Mouse (Mus musculus) erythroblast, embryonic 14.5 days (primary cell): Measurements from ENCODE around the gene Cdk14. TPM values are rescaled to one million over a fixed set of nuclear protein-coding genes. Genes with fewer than 3 reads are reported as not detected.

ENCODE experiments used
- H3K27me3 ChIP-seq: 2 replicates; pipeline ENCODE4 v1.6.1; 2012; ENCODE audit warnings: inconsistent platforms; ENCODE audit not compliant: control insufficient read depth
- H3K36me3 ChIP-seq: 2 replicates; pipeline ENCODE4 v1.6.1; 2012; ENCODE audit warnings: mild to moderate bottlenecking, inconsistent platforms; ENCODE audit not compliant: control insufficient read depth
- H3K4me1 ChIP-seq: 2 replicates; pipeline ENCODE4 v1.6.1; 2012; ENCODE audit warnings: inconsistent platforms; ENCODE audit not compliant: control insufficient read depth
- H3K4me3 ChIP-seq: replicated peaks from 2 replicates; pipeline ENCODE3; 2012; ENCODE audit warnings: moderate library complexity, mild to moderate bottlenecking, inconsistent platforms
- H3K9me3 ChIP-seq: 2 replicates; pipeline ENCODE4 v1.6.1; 2012; ENCODE audit warnings: low read length, inconsistent platforms, mixed read lengths; ENCODE audit not compliant: control insufficient read depth
- GATA1 ChIP-seq: IDR thresholded peaks from 2 replicates; pipeline ENCODE4 v1.6.1; 2012; ENCODE audit warnings: low read length, inconsistent platforms, mixed read lengths
- TAL1 ChIP-seq: IDR thresholded peaks from 3 replicates; pipeline ENCODE4 v1.6.1; 2012; ENCODE audit warnings: low read length, inconsistent platforms, mixed read lengths
- polyA plus RNA-seq: library from polyadenylated mRNA; stranded (reverse); fragments of >175 nt; gene quantifications from 2 replicates; pipeline ENCODE4 v1.2.3, GENCODE M21; 2012

Cdk14 gene
- polyA plus RNA-seq, 1 experiment, result not detected

DNA sequence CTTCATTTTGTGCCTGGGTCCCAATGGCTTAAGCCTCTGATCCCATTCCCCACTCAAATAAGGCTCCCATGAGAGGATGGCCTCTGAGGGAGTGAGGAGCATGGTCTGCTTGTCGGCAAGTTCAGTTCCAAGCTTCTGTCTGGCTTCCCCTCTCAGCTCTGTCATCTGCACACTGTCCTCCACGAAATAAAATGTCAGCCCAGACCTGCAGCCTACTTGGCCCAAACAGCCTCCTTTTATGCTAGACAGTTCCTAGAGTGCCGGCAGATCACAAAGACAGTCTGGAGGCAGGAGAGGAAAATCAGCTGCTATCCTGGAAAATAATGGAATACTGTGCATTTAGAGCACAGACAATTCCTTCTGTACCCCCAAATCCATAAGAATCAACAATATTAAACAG, 541.2 kb downstream of the Cdk14 start:
- TF ChIP-seq TAL1, result no peak
- no peak for TF ChIP-seq GATA1
- Histone ChIP-seq H3K27me3 (no peaks in the 10 kb centered on the region), H3K4me1 (no peaks in the 10 kb centered on the region), H3K9me3 (no peaks in the 10 kb centered on the region), H3K36me3 (no peaks in the 10 kb centered on the region), H3K4me3 (no peak overlapping the region)

DNA sequence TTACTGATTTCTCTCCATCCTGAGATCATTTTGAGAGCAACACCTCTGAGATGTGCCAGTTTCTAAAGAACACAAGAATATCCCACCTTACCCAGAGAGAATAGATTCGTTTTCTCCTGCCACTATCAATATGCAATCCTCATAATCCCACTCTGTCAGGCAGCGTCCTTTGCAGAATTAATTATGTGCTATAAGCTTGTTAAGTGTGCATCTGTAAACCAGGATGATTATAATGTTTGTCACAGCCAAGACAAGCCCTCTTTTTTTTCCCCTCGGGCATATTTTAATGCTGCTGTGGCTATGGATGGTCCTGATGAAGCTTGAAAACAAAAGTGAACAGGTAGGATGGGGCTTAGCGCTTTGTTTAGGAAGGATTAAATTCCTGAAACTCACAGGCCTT, 542.5 kb downstream of the Cdk14 start:
- TF ChIP-seq TAL1, result no peak
- TF ChIP-seq GATA1, result no peak
- no peak overlapping the region for H3K4me3 ChIP-seq
- H3K27me3 ChIP-seq, result no peaks in the 10 kb centered on the region
- H3K36me3 ChIP-seq, result no peaks in the 10 kb centered on the region
- no peaks in the 10 kb centered on the region for H3K4me1 ChIP-seq
- no peaks in the 10 kb centered on the region for H3K9me3 ChIP-seq

DNA sequence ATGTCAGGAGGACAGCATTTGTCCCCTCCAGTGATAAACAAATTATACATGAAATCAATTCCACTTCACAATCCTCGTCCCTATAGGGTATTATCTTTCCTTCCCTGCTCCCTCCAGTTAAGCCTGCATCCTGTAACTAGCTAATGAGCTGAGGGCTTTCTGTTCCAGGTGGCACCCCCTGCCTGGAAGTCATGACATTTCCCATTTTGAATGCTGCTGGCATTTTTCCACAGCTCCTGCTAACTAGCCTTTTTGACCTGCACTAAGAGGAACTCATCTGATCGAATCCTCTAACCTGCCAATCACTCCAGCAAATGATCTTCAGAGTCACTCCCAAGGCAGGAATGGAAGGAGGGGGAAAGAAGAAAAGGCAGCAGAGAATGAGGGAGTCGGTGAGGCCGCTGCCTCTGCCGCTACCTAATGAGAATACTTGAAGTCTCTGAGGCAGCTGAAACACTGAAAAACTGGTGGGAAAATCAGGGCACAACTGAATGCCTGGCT, 542.9 kb downstream of the Cdk14 start:
- Histone ChIP-seq H3K27me3 (no peaks in the 10 kb centered on the region), H3K4me1 (no peaks in the 10 kb centered on the region), H3K4me3 (no peak overlapping the region), H3K9me3 (no peaks in the 10 kb centered on the region), H3K36me3 (no peaks in the 10 kb centered on the region)
- TF ChIP-seq GATA1, result no peak
- no peak for TF ChIP-seq TAL1

DNA sequence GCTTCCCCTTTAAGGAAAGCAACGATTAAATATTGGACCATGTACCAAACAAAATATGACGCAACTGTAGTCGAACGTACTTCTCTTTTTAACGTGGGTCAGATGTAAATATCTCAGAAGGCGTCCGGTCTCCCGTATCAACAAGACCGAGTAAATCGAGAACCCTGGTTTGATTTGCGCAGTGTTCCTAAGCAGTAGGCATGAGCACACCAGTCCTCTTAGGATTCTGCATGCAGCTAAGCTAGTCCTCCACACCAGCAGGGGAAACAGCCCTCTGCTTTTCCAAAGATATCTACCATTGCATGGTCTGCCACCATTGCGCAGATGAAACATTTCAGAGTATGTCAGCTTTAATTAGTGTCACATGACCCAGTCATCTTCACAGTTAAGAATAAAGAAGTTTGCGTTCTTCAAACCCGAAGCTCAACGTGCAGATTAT, 543.4 kb downstream of the Cdk14 start:
- no peaks in the 10 kb centered on the region for H3K9me3 ChIP-seq

DNA sequence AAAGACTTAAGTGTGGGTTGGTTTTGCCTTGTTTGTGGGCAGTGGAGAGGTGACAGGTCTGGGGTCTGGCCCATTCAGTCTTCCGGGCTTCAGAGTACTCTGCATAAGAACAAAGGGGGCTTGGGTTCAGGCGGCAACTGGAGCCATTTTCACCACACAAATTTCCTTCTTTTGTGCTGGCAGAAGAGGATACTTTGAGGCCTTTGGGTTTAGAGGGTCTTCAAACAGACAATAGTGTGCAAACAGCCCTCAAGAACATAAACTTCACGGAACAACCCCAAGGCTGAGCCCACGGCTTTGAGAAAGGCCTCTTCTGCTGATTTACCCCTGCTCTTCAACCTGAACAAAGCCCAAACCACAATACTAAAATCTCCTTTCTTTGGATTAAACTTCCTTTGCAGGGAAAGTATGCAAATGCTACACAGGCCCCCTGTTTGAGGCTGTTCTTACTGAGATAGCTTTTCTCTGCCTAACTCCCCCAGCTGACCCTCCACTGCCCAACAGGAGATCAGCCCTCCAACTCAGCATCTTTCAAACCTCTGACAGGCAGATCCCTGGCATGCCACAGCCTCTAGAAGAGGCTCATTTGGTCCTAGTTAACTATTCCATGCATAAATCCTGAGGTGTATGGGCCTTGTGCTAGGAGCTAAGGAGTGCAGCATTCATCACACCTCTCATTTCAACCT, 549.9 kb downstream of the Cdk14 start:
- no peaks in the 10 kb centered on the region for H3K36me3 ChIP-seq
- no peaks in the 10 kb centered on the region for H3K4me1 ChIP-seq
- no peaks in the 10 kb centered on the region for H3K9me3 ChIP-seq
- no peak overlapping the region for H3K4me3 ChIP-seq
- H3K27me3 ChIP-seq, result no peaks in the 10 kb centered on the region
- TF ChIP-seq TAL1 (no peak), GATA1 (no peak)

More for the DNA sequence above, 543.4 kb downstream of the Cdk14 start:
- no peak for TF ChIP-seq GATA1
- Histone ChIP-seq H3K4me3 (no peak overlapping the region), H3K36me3 (no peaks in the 10 kb centered on the region), H3K4me1 (no peaks in the 10 kb centered on the region), H3K27me3 (no peaks in the 10 kb centered on the region)

DNA sequence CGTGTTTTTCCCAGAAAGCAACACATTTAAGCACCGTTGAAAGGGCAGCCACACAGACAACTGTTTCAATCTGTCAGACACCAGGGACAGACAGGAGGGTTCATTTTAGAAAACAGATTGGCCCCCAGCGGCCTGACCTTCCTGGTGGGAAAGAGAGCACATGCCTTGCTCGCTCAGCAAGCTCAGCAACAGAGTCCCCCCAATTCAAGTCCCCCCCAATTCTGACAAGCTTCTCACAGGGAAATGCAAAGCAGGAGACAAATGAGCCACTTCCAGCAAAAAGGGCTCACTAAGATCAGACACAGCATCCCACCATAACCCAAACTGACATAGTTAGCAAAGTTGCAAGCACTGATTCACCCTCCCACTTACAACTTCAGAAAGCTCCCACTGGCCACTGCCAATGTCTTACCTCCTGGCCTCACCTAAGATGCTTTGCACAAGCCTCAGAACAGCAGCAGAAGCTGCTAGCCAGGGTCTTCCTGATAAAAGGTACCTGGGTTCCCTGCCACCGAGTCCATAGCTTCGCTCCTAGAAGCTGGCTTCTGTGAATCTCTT, 551.5 kb downstream of the Cdk14 start:
- Histone ChIP-seq H3K4me1 (no peaks in the 10 kb centered on the region), H3K27me3 (no peaks in the 10 kb centered on the region), H3K9me3 (no peaks in the 10 kb centered on the region), H3K36me3 (no peaks in the 10 kb centered on the region), H3K4me3 (no peak overlapping the region)
- TF ChIP-seq GATA1 (no peak), TAL1 (no peak)

DNA sequence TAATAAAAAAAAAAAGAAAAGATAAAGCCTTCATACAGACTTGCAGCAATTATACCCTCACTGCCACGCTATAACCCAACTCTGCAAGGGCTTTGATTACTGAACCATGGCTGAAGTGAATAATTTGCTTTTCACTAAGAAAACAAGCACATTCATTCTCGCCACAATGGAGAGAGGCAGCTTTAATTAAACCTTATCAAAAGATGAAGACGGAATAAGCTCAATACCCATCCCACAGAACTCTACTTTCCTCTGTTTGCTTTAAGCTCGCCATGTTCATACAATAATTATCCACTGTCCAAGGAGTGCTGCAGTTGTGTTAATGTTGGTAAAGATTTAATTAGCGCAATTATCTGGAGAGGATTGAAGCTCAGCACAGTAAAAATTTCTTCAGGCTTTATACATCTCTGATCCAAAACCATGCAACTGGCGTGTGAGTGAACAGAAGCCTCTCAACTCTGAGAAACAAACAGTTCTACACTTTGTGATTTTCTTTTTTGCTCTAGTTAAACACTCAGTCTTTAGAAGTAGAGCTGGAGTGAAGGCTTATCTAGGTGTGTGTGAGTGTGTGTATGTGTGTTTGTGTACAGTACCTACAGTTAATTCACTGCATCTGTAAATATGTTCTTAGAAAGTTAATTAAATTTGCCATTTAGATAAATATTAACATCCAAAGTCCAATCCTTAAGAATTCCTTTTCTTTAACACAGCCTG, 552.1 kb downstream of the Cdk14 start:
- Histone ChIP-seq H3K27me3 (no peaks in the 10 kb centered on the region), H3K4me3 (no peak overlapping the region), H3K4me1 (no peaks in the 10 kb centered on the region), H3K9me3 (no peaks in the 10 kb centered on the region), H3K36me3 (no peaks in the 10 kb centered on the region)
- TF ChIP-seq TAL1 (no peak), GATA1 (no peak)

DNA sequence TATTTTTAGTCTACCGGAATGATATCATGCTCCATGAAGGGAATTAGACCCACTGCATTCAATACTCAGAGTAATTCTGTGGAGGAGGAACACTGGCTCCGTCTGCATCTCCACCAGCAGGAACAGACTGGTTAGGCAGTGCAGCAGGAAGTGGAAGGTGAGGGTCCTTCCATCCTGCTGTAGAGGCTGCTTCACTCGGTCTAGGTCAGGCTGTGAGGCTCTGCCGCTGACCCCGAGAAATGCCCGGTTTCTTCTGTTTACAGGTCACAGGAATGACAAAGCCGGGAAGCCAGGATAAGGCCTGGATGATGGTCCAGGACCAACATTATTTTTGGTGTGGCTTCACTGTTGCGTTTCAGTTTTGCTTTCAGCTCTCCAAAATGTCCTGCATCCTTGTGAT, 553.2 kb downstream of the Cdk14 start:
- no peaks in the 10 kb centered on the region for H3K27me3 ChIP-seq
- H3K4me3 ChIP-seq, result no peak overlapping the region
- H3K4me1 ChIP-seq, result no peaks in the 10 kb centered on the region
- H3K9me3 ChIP-seq, result no peaks in the 10 kb centered on the region
- TF ChIP-seq GATA1 (no peak), TAL1 (no peak)
- H3K36me3 ChIP-seq, result no peaks in the 10 kb centered on the region

DNA sequence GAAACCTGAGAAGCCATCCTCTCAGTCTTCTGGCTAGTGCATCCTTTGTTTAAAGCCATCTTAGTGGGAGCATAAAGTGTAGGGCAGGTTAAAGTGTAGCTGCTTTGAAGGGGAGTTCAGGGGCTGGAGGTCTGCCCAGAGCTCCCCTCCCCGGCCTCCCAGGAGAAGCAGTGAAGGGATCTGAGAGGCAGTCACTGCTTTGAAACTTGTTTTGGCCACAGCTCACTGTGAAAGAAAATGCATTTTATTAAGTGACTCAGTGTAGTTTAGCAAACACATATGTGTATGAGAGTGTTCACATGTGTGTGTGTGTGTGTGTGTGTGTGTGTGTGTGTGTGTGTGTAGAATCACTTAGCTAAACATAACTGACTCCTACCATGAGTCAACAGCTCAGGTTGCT, 554.0 kb downstream of the Cdk14 start:
- Histone ChIP-seq H3K27me3 (no peaks in the 10 kb centered on the region), H3K4me3 (no peak overlapping the region), H3K36me3 (no peaks in the 10 kb centered on the region), H3K9me3 (no peaks in the 10 kb centered on the region), H3K4me1 (no peaks in the 10 kb centered on the region)
- TF ChIP-seq GATA1 (no peak), TAL1 (no peak)
